Mouse (Mus musculus) forebrain, embryonic 13.5 days (tissue): ENCODE data around the gene Ints7. TPM values are rescaled to one million over a fixed set of nuclear protein-coding genes. Genes with fewer than 3 reads are reported as not detected.

Source experiments
- ATAC-seq: fragments of 200-750 bp; cut with Nextera tagmentation; 2 replicates; pipeline ENCODE4 v1.8.0; 2017
- H3K27ac ChIP-seq: fragments of 300-500 bp; sonication (generic); 2 replicates; pipeline ENCODE4 v1.5.1; 2015; ENCODE audit warnings: inconsistent platforms, mild to moderate bottlenecking, moderate library complexity
- H3K27me3 ChIP-seq: fragments of 300-500 bp; sonication (generic); 2 replicates; pipeline ENCODE4 v1.6.1; 2015; ENCODE audit warnings: mild to moderate bottlenecking, inconsistent platforms
- H3K36me3 ChIP-seq: fragments of 300-500 bp; sonication (generic); 2 replicates; pipeline ENCODE4 v1.6.1; 2015; ENCODE audit warnings: mild to moderate bottlenecking, inconsistent platforms; ENCODE audit not compliant: poor library complexity, severe bottlenecking
- H3K4me1 ChIP-seq: fragments of 300-500 bp; sonication (generic); 2 replicates; pipeline ENCODE4 v1.6.1; 2015; ENCODE audit warnings: inconsistent platforms
- H3K4me2 ChIP-seq: fragments of 300-500 bp; sonication (generic); 2 replicates; pipeline ENCODE4 v1.6.1; 2015; ENCODE audit warnings: inconsistent platforms, mild to moderate bottlenecking, moderate library complexity
- H3K4me3 ChIP-seq: fragments of 300-500 bp; sonication (generic); 2 replicates; pipeline ENCODE4 v1.5.1; 2015; ENCODE audit warnings: mild to moderate bottlenecking, inconsistent platforms
- H3K9ac ChIP-seq: fragments of 300-500 bp; sonication (generic); 2 replicates; pipeline ENCODE4 v1.6.1; 2015; ENCODE audit warnings: mild to moderate bottlenecking, inconsistent platforms
- H3K9me3 ChIP-seq: fragments of 300-500 bp; sonication (generic); replicated peaks from 2 replicates; pipeline ENCODE4 v1.6.1; 2016; ENCODE audit warnings: inconsistent platforms
- WGBS: fragments of 180-500 bp; shearing (Covaris S2); methylation state at CpG from one replicate; pipeline ENCODE4 v1.1.7; 2015; 5-methylcytosine and 5-hydroxymethylcytosine counted together
- polyA plus RNA-seq: library from polyadenylated mRNA; unstranded; fragments of >200 nt; fragmentation: Nextera tagmentation; extraction: Ambion mirVana; gene quantifications from 2 replicates; pipeline ENCODE4 v1.2.1, GENCODE M21; 2015

The Ints7 gene
- polyA plus RNA-seq, 1 experiment from 2014 or later = 57.9 TPM

DNA sequence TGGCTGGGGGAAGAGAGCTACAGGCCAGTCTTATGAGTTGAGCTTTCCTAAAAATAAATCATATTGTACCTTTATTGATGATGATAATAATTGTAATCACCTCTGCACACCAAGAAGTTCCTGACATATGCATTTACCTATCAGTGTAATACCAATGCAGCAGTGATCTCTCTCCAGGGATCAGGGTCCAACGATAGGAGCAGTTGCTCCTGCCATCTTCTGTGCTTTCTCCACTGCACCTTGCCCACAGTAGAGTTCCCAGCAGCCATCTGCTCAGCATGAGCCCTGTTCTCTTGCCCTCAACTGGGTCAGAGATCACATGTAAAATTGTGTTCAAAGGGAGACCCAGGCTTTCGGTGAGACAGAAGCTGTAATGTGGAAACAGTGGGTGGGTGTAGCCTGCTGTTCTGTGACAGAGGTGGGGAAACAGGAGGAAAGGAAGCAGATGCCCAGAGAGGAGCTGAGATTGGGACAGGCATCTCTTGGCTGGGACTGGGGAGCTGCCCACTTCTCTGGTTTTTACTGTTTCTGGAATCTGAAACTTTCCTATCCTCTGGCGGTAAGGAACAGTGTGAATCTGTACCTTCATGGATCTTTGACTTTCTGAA is 63.9 kb downstream of the Ints7 start:
- Histone ChIP-seq H3K27ac (no peak overlapping the region), H3K36me3 (no peaks in the 10 kb centered on the region), H3K4me2 (no peak overlapping the region), H3K27me3 (no peaks in the 10 kb centered on the region), H3K4me3 (no peak overlapping the region), H3K9me3 (no peaks in the 10 kb centered on the region), H3K4me1 (no peaks in the 10 kb centered on the region; the same call in 1 of the 2 replicates), H3K9ac (no peak overlapping the region)
- WGBS = 78% methylated on average over 3 of the region's 3 CpGs
- ATAC-seq = no peak

DNA sequence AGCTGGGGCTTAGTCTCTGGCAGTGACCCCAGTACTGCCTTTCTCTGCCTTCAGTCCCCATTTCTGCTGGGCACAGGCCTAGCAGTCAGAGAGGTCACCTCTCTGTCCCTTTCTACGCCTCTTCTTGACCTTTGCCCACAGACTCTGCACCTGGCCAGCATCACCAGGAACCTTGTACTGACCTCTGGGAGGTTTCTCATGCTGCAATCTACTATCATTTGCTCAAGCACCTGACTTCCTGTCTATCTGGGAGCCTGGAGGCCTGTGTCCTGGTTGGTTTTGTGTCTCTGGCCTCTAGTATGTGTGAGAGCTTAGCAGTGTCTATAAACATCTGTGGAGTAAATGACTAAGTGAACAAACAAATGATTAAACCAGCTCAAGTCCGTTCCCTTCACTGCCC is 64.7 kb downstream of the Ints7 start:
- no peak overlapping the region for H3K4me2 ChIP-seq
- no peaks in the 10 kb centered on the region for H3K36me3 ChIP-seq
- ATAC-seq = no peak
- no peak overlapping the region for H3K9ac ChIP-seq
- H3K27me3 ChIP-seq = no peaks in the 10 kb centered on the region
- no peak overlapping the region for H3K27ac ChIP-seq
- H3K4me1 ChIP-seq = no peaks in the 10 kb centered on the region; the same call in 1 of the 2 replicates
- WGBS = 86% methylated on average over 2 of the region's 2 CpGs
- H3K9me3 ChIP-seq = no peaks in the 10 kb centered on the region
- H3K4me3 ChIP-seq = no peak overlapping the region

DNA sequence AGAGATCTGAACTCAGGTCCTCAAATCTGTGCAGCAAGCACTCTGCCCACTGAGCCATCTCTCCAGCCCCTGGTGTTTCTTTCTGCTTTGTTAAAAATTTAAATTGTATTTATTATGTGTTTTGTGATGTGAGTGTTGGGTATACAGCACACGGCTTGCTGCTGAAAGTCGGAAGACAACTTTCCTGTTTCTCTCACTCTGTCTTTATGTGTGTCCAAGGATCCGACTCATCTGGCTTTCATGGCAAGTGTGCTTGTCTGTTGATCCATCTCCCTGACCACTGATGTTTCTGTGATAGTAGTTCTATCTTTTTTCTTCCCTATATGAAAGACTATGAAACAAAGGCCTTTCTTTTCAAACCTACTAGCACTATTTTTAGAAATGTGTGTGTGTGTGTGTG is 65.4 kb downstream of the Ints7 start:
- no peak overlapping the region for H3K27ac ChIP-seq
- no peak overlapping the region for H3K4me2 ChIP-seq
- no peaks in the 10 kb centered on the region; the same call in 1 of the 2 replicates for H3K4me1 ChIP-seq
- no peak for ATAC-seq
- H3K4me3 ChIP-seq = no peak overlapping the region
- no peaks in the 10 kb centered on the region for H3K9me3 ChIP-seq
- no peaks in the 10 kb centered on the region for H3K36me3 ChIP-seq
- H3K27me3 ChIP-seq = no peaks in the 10 kb centered on the region
- 73% methylated on average over 3 of the region's 3 CpGs for WGBS
- no peak overlapping the region for H3K9ac ChIP-seq

DNA sequence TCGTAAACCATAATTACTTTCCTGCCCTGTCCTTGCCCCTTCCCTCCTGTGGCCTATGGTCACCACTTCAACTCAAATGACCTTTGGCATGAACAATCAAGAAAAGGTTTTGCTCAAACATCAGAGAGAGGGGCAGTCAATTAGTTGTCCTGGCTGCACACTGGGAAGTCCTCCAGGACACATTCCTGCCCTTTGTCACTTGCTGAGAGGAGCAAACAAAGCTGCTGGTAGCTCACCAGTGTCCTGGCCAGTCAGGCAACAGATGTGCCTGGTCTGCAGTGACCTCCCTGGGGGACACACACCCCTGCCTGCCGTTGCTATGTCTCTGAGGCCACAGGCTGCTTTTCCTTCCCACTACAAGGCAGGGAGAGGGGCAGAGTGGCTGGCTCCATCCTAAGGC is 66.0 kb downstream of the Ints7 start:
- Histone ChIP-seq H3K4me3 (no peak overlapping the region), H3K36me3 (no peaks in the 10 kb centered on the region), H3K4me2 (no peak overlapping the region), H3K4me1 (no peaks in the 10 kb centered on the region; the same call in 1 of the 2 replicates), H3K27me3 (no peaks in the 10 kb centered on the region), H3K9ac (no peak overlapping the region), H3K9me3 (no peaks in the 10 kb centered on the region), H3K27ac (no peak overlapping the region)
- WGBS = 0% methylated on average over 2 of the region's 2 CpGs
- ATAC-seq = no peak

DNA sequence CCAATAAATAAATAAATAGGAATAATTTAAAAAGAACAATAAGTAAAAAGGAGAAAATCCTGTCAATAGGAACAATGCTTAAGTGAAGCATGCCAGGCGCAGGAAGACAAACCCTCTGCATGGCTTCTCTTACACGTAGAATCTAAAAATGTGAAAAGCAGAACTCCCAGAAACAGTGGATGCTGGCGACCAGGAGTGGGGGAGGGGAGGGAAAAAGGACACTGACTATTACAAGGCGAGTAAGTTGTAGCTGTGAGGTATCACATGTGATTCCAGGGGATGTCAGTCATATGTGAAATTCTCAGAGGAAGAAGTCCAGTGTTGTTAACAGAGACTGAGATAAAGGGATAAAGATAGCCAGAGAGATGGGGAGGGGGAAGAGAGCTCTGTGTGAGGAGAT is 67.5 kb downstream of the Ints7 start:
- Histone ChIP-seq H3K27me3 (no peaks in the 10 kb centered on the region), H3K27ac (no peak overlapping the region), H3K9me3 (no peaks in the 10 kb centered on the region), H3K4me1 (no peaks in the 10 kb centered on the region; the same call in 1 of the 2 replicates), H3K9ac (no peak overlapping the region), H3K36me3 (no peaks in the 10 kb centered on the region), H3K4me3 (no peak overlapping the region), H3K4me2 (no peak overlapping the region)
- no peak for ATAC-seq
- WGBS = 52% methylated on average over 4 of the region's 4 CpGs

- no peaks in the 10 kb centered on the region for H3K36me3 ChIP-seq
- no peaks in the 10 kb centered on the region; the same call in 1 of the 2 replicates for H3K4me1 ChIP-seq
- no peak overlapping the region for H3K27ac ChIP-seq
- no peak overlapping the region for H3K4me2 ChIP-seq
- H3K9me3 ChIP-seq = no peaks in the 10 kb centered on the region
- H3K27me3 ChIP-seq = no peaks in the 10 kb centered on the region
- 65% methylated on average over 8 of the region's 8 CpGs for WGBS
- no peak for ATAC-seq
- no peak overlapping the region for H3K4me3 ChIP-seq
- H3K9ac ChIP-seq = no peak overlapping the region
These were observed 70.5 kb downstream of the Ints7 start for GRCm38 (mm10) chr1:191645921-191646320.

- H3K27ac ChIP-seq = no peak overlapping the region
- 92% methylated on average over 3 of the region's 3 CpGs for WGBS
- no peak overlapping the region for H3K4me2 ChIP-seq
- H3K9ac ChIP-seq = no peak overlapping the region
- H3K27me3 ChIP-seq = no peaks in the 10 kb centered on the region
- no peaks in the 10 kb centered on the region for H3K36me3 ChIP-seq
- H3K4me3 ChIP-seq = no peak overlapping the region
- no peak for ATAC-seq
- no peaks in the 10 kb centered on the region for H3K4me1 ChIP-seq
- H3K9me3 ChIP-seq = no peaks in the 10 kb centered on the region
These were observed 72.2 kb downstream of the Ints7 start for GRCm38 (mm10) chr1:191647590-191647989.

GRCm38 (mm10) chr1:191659441-191659840 is 84.0 kb downstream of the Ints7 start:
- H3K27me3 ChIP-seq = no peaks in the 10 kb centered on the region
- no peak overlapping the region for H3K4me3 ChIP-seq
- 77% methylated on average over 3 of the region's 3 CpGs for WGBS
- no peaks in the 10 kb centered on the region for H3K36me3 ChIP-seq
- ATAC-seq = no peak
- no peak overlapping the region for H3K27ac ChIP-seq
- H3K9me3 ChIP-seq = no peaks in the 10 kb centered on the region
- H3K9ac ChIP-seq = no peak overlapping the region
- no peak overlapping the region for H3K4me2 ChIP-seq
- no peaks in the 10 kb centered on the region for H3K4me1 ChIP-seq

GRCm38 (mm10) chr1:191661019-191661796 is 85.8 kb downstream of the Ints7 start:
- Histone ChIP-seq H3K27me3 (no peaks in the 10 kb centered on the region), H3K9me3 (no peaks in the 10 kb centered on the region), H3K27ac (no peak overlapping the region), H3K4me1 (no peaks in the 10 kb centered on the region), H3K9ac (no peak overlapping the region), H3K36me3 (no peaks in the 10 kb centered on the region), H3K4me3 (no peak overlapping the region), H3K4me2 (no peak overlapping the region)
- ATAC-seq = no peak
- 71% methylated on average over 8 of the region's 8 CpGs for WGBS

DNA sequence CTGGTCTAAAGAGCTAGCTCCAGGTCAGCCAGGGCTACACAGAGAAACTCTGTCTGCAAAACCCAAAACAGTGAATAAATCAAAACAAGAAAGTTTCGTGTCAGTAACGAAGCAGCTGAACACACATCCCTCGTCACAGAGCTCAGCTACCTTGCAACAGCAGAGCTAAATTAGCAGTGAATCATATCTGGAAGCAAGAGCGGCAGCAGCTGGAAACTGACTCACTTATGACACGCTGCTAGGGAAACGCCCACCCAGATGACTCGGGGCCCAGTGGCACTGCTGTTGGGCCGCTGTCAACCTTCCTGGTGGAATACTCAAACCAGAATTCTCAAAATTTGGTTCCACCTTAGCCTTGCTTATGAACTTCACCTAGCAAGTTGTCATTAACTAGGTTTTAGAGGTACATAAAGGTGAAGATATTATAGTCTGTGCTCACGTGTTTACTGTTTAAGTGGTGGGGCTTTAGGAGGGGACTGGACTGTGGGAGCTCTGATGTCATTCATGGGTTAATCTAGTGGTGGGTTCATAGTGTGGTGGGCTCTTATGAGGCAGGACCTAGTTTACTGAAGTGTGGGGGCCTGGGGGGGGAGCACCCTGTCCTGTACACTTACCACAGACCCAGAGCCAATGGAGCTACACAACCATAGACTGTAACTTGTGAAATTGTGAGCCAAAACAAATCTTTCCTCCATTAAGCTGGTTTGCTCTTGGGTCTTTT is 86.9 kb downstream of the Ints7 start:
- H3K4me1 ChIP-seq = no peaks in the 10 kb centered on the region
- H3K36me3 ChIP-seq = no peaks in the 10 kb centered on the region
- no peak overlapping the region for H3K27ac ChIP-seq
- H3K9me3 ChIP-seq = no peaks in the 10 kb centered on the region
- H3K27me3 ChIP-seq = no peaks in the 10 kb centered on the region
- H3K4me3 ChIP-seq = no peak overlapping the region
- ATAC-seq = no peak
- no peak overlapping the region for H3K4me2 ChIP-seq
- no peak overlapping the region for H3K9ac ChIP-seq
- 71% methylated on average over 9 of the region's 9 CpGs for WGBS

DNA sequence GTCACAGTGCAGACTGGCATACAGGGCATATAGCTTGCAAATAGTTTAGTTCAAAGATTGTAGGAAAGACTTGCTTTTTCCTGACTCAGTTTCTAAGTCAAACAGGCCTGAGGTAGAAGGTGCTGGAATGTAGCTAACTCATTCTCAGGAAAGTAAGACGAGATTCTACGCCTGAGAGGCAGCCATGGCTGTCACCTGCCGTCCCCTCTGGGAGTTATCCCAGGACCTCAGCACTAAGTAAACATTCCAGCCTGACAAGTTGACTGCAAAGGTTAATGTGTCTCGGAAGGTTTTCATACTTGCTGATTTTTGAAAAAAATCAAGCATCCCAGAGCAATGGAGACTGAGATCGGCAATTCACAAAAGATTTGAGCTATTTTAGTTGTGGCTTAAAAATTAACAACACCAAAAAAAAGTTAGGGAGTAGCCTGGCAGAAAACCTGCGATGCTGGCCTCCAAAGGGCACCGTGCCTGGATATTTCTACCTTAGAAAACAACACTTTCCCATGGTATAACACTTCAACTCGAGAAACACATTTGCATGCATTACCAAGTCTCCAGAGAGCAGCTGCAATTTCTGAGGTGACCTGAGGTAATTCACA is 87.6 kb downstream of the Ints7 start:
- H3K4me3 ChIP-seq = no peak overlapping the region
- no peaks in the 10 kb centered on the region for H3K4me1 ChIP-seq
- H3K4me2 ChIP-seq = no peak overlapping the region
- no peak overlapping the region for H3K27ac ChIP-seq
- H3K9ac ChIP-seq = no peak overlapping the region
- no peak for ATAC-seq
- no peaks in the 10 kb centered on the region for H3K9me3 ChIP-seq
- WGBS = 81% methylated on average over 8 of the region's 8 CpGs
- no peaks in the 10 kb centered on the region for H3K27me3 ChIP-seq
- no peaks in the 10 kb centered on the region for H3K36me3 ChIP-seq

DNA sequence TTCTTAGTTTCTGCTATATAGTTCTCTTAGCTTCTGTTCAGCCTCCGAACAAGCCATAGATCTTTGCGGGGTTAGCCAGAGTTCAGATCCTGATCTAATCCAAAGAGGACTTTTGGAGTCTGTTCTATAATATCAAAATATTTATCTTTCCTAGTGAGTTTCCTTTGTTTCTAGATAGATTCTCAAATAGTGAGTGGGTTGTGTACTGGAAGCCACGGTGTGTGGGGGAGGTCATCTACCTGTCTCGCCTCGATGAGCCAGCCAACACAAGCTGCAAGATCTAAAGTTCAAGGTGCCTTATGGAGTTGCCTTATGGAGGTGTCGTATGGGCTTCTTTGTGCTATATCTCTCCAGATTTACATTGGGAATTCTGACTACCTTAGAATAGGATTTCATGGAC is 88.2 kb downstream of the Ints7 start:
- Histone ChIP-seq H3K36me3 (no peaks in the 10 kb centered on the region), H3K27ac (no peak overlapping the region), H3K27me3 (no peaks in the 10 kb centered on the region), H3K9me3 (no peaks in the 10 kb centered on the region), H3K9ac (no peak overlapping the region), H3K4me3 (no peak overlapping the region), H3K4me2 (no peak overlapping the region), H3K4me1 (no peaks in the 10 kb centered on the region)
- 88% methylated on average over 6 of the region's 6 CpGs for WGBS
- no peak for ATAC-seq
